ENCODE assay signal across 27 mouse cellular contexts in the genomic region with DNA sequence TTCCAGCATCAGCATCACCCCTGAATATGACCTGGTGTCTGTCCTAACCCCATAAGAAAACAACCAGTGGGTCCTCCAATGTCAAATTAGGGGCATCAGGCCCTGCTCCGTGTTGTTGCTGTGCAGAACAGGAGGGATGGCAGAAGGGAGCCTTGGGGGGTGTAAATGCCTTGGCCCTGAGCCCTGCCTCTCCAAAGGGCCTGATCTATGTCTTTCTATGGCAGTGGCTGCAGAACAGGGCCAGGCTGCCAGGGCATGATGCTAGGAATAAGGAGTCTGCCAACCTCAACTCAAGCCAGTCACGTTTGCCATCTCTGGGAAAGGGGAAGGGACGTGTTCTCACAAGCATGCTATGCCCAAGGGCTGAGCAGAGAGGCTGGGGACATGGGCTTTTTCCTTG.
A peak's percentile ranks its signal among the peaks of the same experiment; 100 is the strongest.
DNase-seq lines count a peak whose midpoint lies in the region; ATAC-seq and TF ChIP-seq lines count a peak whose summit lies in the region.
"Had no signal": no experiment of that assay in that cellular context is flagged by ENCODE, and none has a peak within 500 bp of the region (broad histone marks: within the 10 kb centered on the region; RNA-seq: fewer than 3 reads in every experiment).

No protein-coding gene starts in this region.

- H3K9ac ChIP-seq in forebrain, postnatal 0 days: no peak overlapping the region
- H3K9ac ChIP-seq in forebrain, embryonic 11.5 days (ENCODE audit: low read length): no peak overlapping the region
- H3K9ac ChIP-seq in kidney, embryonic 15.5 days: no peak overlapping the region
- H3K9ac ChIP-seq: embryonic facial prominence, embryonic 12.5 days; forebrain, embryonic 13.5 days; heart, embryonic 15.5 days; hindbrain, embryonic 15.5 days; neural tube, embryonic 15.5 days had no signal

- no peaks in the 10 kb centered on the region for H3K9me3 ChIP-seq in forebrain, postnatal 0 days (ENCODE audit: low read length)
- no peaks in the 10 kb centered on the region for H3K9me3 ChIP-seq in forebrain, embryonic 11.5 days (ENCODE audit: control insufficient read depth, low read length)
- no peaks in the 10 kb centered on the region for H3K9me3 ChIP-seq in kidney, embryonic 15.5 days (replicated peaks)
- H3K9me3 ChIP-seq: embryonic facial prominence, embryonic 12.5 days; forebrain, embryonic 13.5 days; heart, embryonic 15.5 days; hindbrain, embryonic 15.5 days; limb, embryonic 10.5 days; neural tube, embryonic 15.5 days had no signal

- 48% methylated on average over 3 of the region's 3 CpGs for WGBS in forebrain, postnatal 0 days
- 70% methylated on average over 3 of the region's 3 CpGs for WGBS in forebrain, embryonic 11.5 days
- WGBS in kidney, embryonic 15.5 days: 73% methylated on average over 3 of the region's 3 CpGs

- H3K4me3 ChIP-seq in forebrain, postnatal 0 days (ENCODE audit: low read depth, low read length): no peak overlapping the region
- H3K4me3 ChIP-seq in forebrain, embryonic 11.5 days (ENCODE audit: low read depth, low read length): no peak overlapping the region
- no peak overlapping the region for H3K4me3 ChIP-seq in kidney, embryonic 15.5 days (replicated peaks)
- H3K4me3 ChIP-seq: embryonic facial prominence, embryonic 12.5 days; forebrain, embryonic 13.5 days; heart, adult 2 months; heart, embryonic 15.5 days; hindbrain, embryonic 15.5 days; limb, embryonic 10.5 days; neural tube, embryonic 15.5 days had no signal

- ATAC-seq in forebrain, postnatal 0 days: peak; percentile 82
- ATAC-seq in forebrain, embryonic 11.5 days (replicated peaks; ENCODE audit: low FRiP score): no peak
- no peak for ATAC-seq in activated CD4-positive, CD25-positive, alpha-beta regulatory T cell, adult 4 months
- no peak for ATAC-seq in kidney, embryonic 15.5 days (replicated peaks; ENCODE audit: low FRiP score)
- ATAC-seq: forebrain, embryonic 13.5 days; intestine, embryonic 16.5 days; midbrain, embryonic 16.5 days had no signal

- H3K4me2 ChIP-seq in forebrain, postnatal 0 days (ENCODE audit: low read depth): no peak overlapping the region
- H3K4me2 ChIP-seq in forebrain, embryonic 11.5 days (ENCODE audit: low read depth, low read length, severe bottlenecking): no peak overlapping the region
- no peak overlapping the region for H3K4me2 ChIP-seq in kidney, embryonic 15.5 days
- H3K4me2 ChIP-seq: embryonic facial prominence, embryonic 12.5 days; forebrain, embryonic 13.5 days; heart, embryonic 15.5 days; hindbrain, embryonic 15.5 days; neural tube, embryonic 15.5 days had no signal

- H3K4me1 ChIP-seq in forebrain, postnatal 0 days (ENCODE audit: insufficient read depth): no peaks in the 10 kb centered on the region
- no peaks in the 10 kb centered on the region for H3K4me1 ChIP-seq in forebrain, embryonic 11.5 days (replicated peaks; ENCODE audit: control insufficient read depth, insufficient read depth, low read length)
- H3K4me1 ChIP-seq in kidney, embryonic 15.5 days: no peaks in the 10 kb centered on the region
- H3K4me1 ChIP-seq: embryonic facial prominence, embryonic 12.5 days; forebrain, embryonic 13.5 days; heart, embryonic 15.5 days; hindbrain, embryonic 15.5 days; limb, embryonic 10.5 days; neural tube, embryonic 15.5 days had no signal

- peak; percentile 60 for DNase-seq in forebrain, postnatal 0 days
- no peak for DNase-seq in forebrain, embryonic 11.5 days (ENCODE audit: low spot score)
- DNase-seq in brain, adult 2 months (ENCODE audit: low read depth, low spot score): peak; percentile 97
- DNase-seq in cerebellum, adult 11 months: peak; percentile 93
- peak; percentile 97 for DNase-seq in cerebellum, adult 9-11 months
- no peak for DNase-seq in yolk sac, embryonic 10.5 days (ENCODE audit: low spot score)
- DNase-seq: adrenal gland, adult 2 months; gastrocnemius, postnatal 14 days; heart, adult 2 months; heart, postnatal 36 days; kidney, adult 9 months; kidney, postnatal 25 days; liver; right cerebral cortex, adult 18-20 months; right cerebral cortex, postnatal 4 days; thymus, postnatal 14 days had no signal

- H3K27me3 ChIP-seq in forebrain, postnatal 0 days (ENCODE audit: insufficient read depth, low read length): no peaks in the 10 kb centered on the region
- no peaks in the 10 kb centered on the region for H3K27me3 ChIP-seq in forebrain, embryonic 11.5 days (ENCODE audit: control insufficient read depth, insufficient read depth, low read length)
- H3K27me3 ChIP-seq in kidney, embryonic 15.5 days: no peaks in the 10 kb centered on the region
- H3K27me3 ChIP-seq: embryonic facial prominence, embryonic 12.5 days; forebrain, embryonic 13.5 days; heart, embryonic 15.5 days; hindbrain, embryonic 15.5 days; neural tube, embryonic 15.5 days had no signal

- TF ChIP-seq CTCF in forebrain, postnatal 0 days (IDR thresholded peaks at IDR 0.05; ENCODE audit: low read depth): no peak

- no peaks in the 10 kb centered on the region for H3K36me3 ChIP-seq in forebrain, postnatal 0 days (ENCODE audit: insufficient read depth)
- H3K36me3 ChIP-seq in forebrain, embryonic 11.5 days (ENCODE audit: control insufficient read depth, insufficient read depth, low read length): no peaks in the 10 kb centered on the region
- H3K36me3 ChIP-seq in kidney, embryonic 15.5 days: no peaks in the 10 kb centered on the region
- H3K36me3 ChIP-seq: embryonic facial prominence, embryonic 12.5 days; heart, embryonic 15.5 days; hindbrain, embryonic 15.5 days; limb, embryonic 10.5 days; neural tube, embryonic 15.5 days had no signal

- no peak overlapping the region for H3K27ac ChIP-seq in forebrain, postnatal 0 days (ENCODE audit: low read depth, low read length)
- H3K27ac ChIP-seq in forebrain, embryonic 11.5 days (ENCODE audit: low read depth, low read length): no peak overlapping the region
- no peak overlapping the region for H3K27ac ChIP-seq in kidney, embryonic 15.5 days
- H3K27ac ChIP-seq: embryonic facial prominence, embryonic 12.5 days; forebrain, embryonic 13.5 days; heart, adult 2 months; heart, embryonic 15.5 days; hindbrain, embryonic 15.5 days; limb, embryonic 10.5 days; macrophage; neural tube, embryonic 15.5 days had no signal

Comparison
In these comparisons a context has a peak if more than half of its experiments do, and no peak if none do; other contexts are left out.
1. DNase-seq: peak in forebrain, postnatal 0 days (single experiment), brain, adult 2 months (single experiment), cerebellum, adult 11 months (single experiment) and cerebellum, adult 9-11 months (single experiment); none in forebrain, embryonic 11.5 days (single experiment) and yolk sac, embryonic 10.5 days (single experiment).